Mouse (Mus musculus) C2C12 (cell line): ENCODE data around the gene Gm13723. TPM values are rescaled to one million over a fixed set of nuclear protein-coding genes. Genes with fewer than 3 reads are reported as not detected.

Source experiments
- H3K27me3 ChIP-seq: one replicate; pipeline ENCODE4 v1.6.1; 2011; ENCODE audit not compliant: control insufficient read depth, insufficient read depth, insufficient read length
- H3K36me3 ChIP-seq: one replicate; pipeline ENCODE4 v1.6.1; 2011; ENCODE audit not compliant: control insufficient read depth, insufficient read depth
- H3K4me3 ChIP-seq: one replicate; pipeline ENCODE4 v1.5.1; 2011; ENCODE audit warnings: mild to moderate bottlenecking, control low read depth; ENCODE audit not compliant: poor library complexity, insufficient read depth, severe bottlenecking
- H3K79me2 ChIP-seq: one replicate; pipeline ENCODE4 v1.6.1; 2011; ENCODE audit not compliant: control insufficient read depth, insufficient read depth
- H3K79me3 ChIP-seq: one replicate; pipeline ENCODE4 v1.6.1; 2011; ENCODE audit warnings: low read depth, control low read depth
- H3ac ChIP-seq: one replicate; pipeline ENCODE3; 2011; ENCODE audit warnings: low read depth; ENCODE audit not compliant: control insufficient read depth, insufficient read length
- CEBPB ChIP-seq: IDR thresholded peaks from one replicate; pipeline ENCODE4 v1.6.1; 2011; ENCODE audit warnings: low read depth, mild to moderate bottlenecking, control low read depth, moderate library complexity
- CTCF ChIP-seq: IDR thresholded peaks from one replicate; pipeline ENCODE4 v1.5.1; 2011; ENCODE audit not compliant: control insufficient read depth, insufficient read depth, insufficient read length
- FOSL1 ChIP-seq: IDR thresholded peaks from one replicate; pipeline ENCODE4 v1.8.0; 2011; ENCODE audit warnings: mild to moderate bottlenecking, low read length; ENCODE audit not compliant: poor library complexity, insufficient read depth, severe bottlenecking
- MAX ChIP-seq: IDR thresholded peaks from one replicate; pipeline ENCODE4 v1.6.1; 2011; ENCODE audit warnings: mild to moderate bottlenecking, control low read depth
- MYOD1 ChIP-seq: IDR thresholded peaks from one replicate; pipeline ENCODE4 v1.6.1; 2011; ENCODE audit warnings: low read depth; ENCODE audit not compliant: control insufficient read depth, insufficient read length
- MYOG ChIP-seq: IDR thresholded peaks from one replicate; pipeline ENCODE4 v1.6.1; 2011; ENCODE audit not compliant: control insufficient read depth, insufficient read length; ENCODE audit errors: extremely low read depth
- USF1 ChIP-seq: IDR thresholded peaks from one replicate; pipeline ENCODE4 v1.6.1; 2011; ENCODE audit warnings: low read depth, mild to moderate bottlenecking, control low read depth, moderate library complexity
- long read RNA-seq, 2 experiments: library from polyadenylated mRNA; unstranded; transcript quantifications; one replicate each; pipeline ENCODE4 v2.0.0; 2019 to 2020
- polyA plus RNA-seq: library from polyadenylated mRNA; unstranded; fragments of >200 nt; fragmentation: generic; extraction: Trizol; gene quantifications from one replicate; pipeline ENCODE4 v1.2.1, GENCODE M21; 2012; ENCODE audit warnings: missing spikeins

Gene Gm13723
- polyA plus RNA-seq = not detected
- long read RNA-seq, experiment 1 = 0 reads
- long read RNA-seq, experiment 2 = 0 reads

- Histone ChIP-seq H3ac (no peak within 1 kb of the TSS), H3K36me3 (no peaks in the 10 kb centered on the region), H3K79me2 (no peaks in the 10 kb centered on the region), H3K27me3 (no peaks in the 10 kb centered on the region), H3K79me3 (no peaks in the 10 kb centered on the region), H3K4me3 (no peak within 1 kb of the TSS)
- TF ChIP-seq MYOD1 = no peak
- no peak for TF ChIP-seq USF1
- TF ChIP-seq MAX = no peak
Observed at GRCm38 (mm10) chr2:86874702-86875101, at the start of gene Gm13723. Gene Gm13723 (minus strand): TSS chr2:86874802.

GRCm38 (mm10) chr2:86905647-86906046 is 31.0 kb upstream of the Gm13723 start:
- Histone ChIP-seq H3K27me3 (no peaks in the 10 kb centered on the region), H3K79me3 (no peaks in the 10 kb centered on the region), H3ac (no peak overlapping the region), H3K4me3 (no peak overlapping the region), H3K79me2 (no peaks in the 10 kb centered on the region), H3K36me3 (no peaks in the 10 kb centered on the region)
- TF ChIP-seq MAX (no peak), CTCF (no peak), MYOD1 (no peak), CEBPB (no peak), FOSL1 (no peak), USF1 (no peak), MYOG (no peak)

GRCm38 (mm10) chr2:86892116-86892515 is 17.5 kb upstream of the Gm13723 start, which contains the start of gene Olfr1097:
Gene Olfr1097 (minus strand): TSS chr2:86892216.
- H3K36me3 ChIP-seq = no peaks in the 10 kb centered on the region
- no peaks in the 10 kb centered on the region for H3K79me3 ChIP-seq
- H3K27me3 ChIP-seq = no peaks in the 10 kb centered on the region
- H3ac ChIP-seq = no peak within 1 kb of the TSS
- H3K4me3 ChIP-seq = no peak within 1 kb of the TSS
- no peaks in the 10 kb centered on the region for H3K79me2 ChIP-seq
- no peak for TF ChIP-seq CTCF

GRCm38 (mm10) chr2:86851596-86851995 is 23.0 kb downstream of the Gm13723 start, which contains the start of gene Olfr1095:
Gene Olfr1095 (minus strand): TSS chr2:86851696.
- Histone ChIP-seq H3K27me3 (no peaks in the 10 kb centered on the region), H3ac (no peak within 1 kb of the TSS), H3K36me3 (no peaks in the 10 kb centered on the region), H3K4me3 (no peak within 1 kb of the TSS), H3K79me2 (no peaks in the 10 kb centered on the region), H3K79me3 (no peaks in the 10 kb centered on the region)
- TF ChIP-seq MYOD1 (no peak), USF1 (no peak), CEBPB (no peak), MAX (no peak), CTCF (no peak), FOSL1 (no peak), MYOG (no peak)

- Histone ChIP-seq H3K27me3 (no peaks in the 10 kb centered on the region), H3K79me3 (no peaks in the 10 kb centered on the region), H3K4me3 (no peak within 1 kb of the TSS), H3K79me2 (no peaks in the 10 kb centered on the region), H3ac (no peak within 1 kb of the TSS), H3K36me3 (no peaks in the 10 kb centered on the region)
- TF ChIP-seq CTCF (no peak), MYOG (no peak), MAX (no peak), FOSL1 (no peak), CEBPB (no peak)
Observed at GRCm38 (mm10) chr2:86824363-86824762, 50.2 kb downstream of the Gm13723 start, which contains the start of gene Olfr1094. Gene Olfr1094 (plus strand): TSS chr2:86824663.

Other genes starting within 250 kb of the Gm13723 start
- gene Olfr1084, start 235.1 kb downstream of the Gm13723 start, polyA plus RNA-seq = not detected
- gene Olfr1085, start 212.8 kb downstream of the Gm13723 start, polyA plus RNA-seq = not detected
- gene Olfr1086, start 194.7 kb downstream of the Gm13723 start, polyA plus RNA-seq = not detected
- not detected for gene Olfr1087, start 176.4 kb downstream of the Gm13723 start, polyA plus RNA-seq
- not detected for gene Olfr1089, start 141.1 kb downstream of the Gm13723 start, polyA plus RNA-seq
- gene Olfr1090, start 115.8 kb downstream of the Gm13723 start, polyA plus RNA-seq = not detected
- gene Olfr1093, start 92.3 kb downstream of the Gm13723 start, polyA plus RNA-seq = not detected
- gene Olfr141, start 64.8 kb downstream of the Gm13723 start, polyA plus RNA-seq = not detected
- not detected for gene Olfr1094, start 50.1 kb downstream of the Gm13723 start, polyA plus RNA-seq
- gene Olfr1095, start 23.1 kb downstream of the Gm13723 start, polyA plus RNA-seq = not detected
- not detected for gene Olfr1097, start 17.4 kb upstream of the Gm13723 start, polyA plus RNA-seq
- not detected for gene Olfr1098, start 49.7 kb upstream of the Gm13723 start, polyA plus RNA-seq
- not detected for gene Olfr1099, start 85.9 kb upstream of the Gm13723 start, polyA plus RNA-seq
- gene Olfr1100, start 105.2 kb upstream of the Gm13723 start, polyA plus RNA-seq = not detected
- not detected for gene Olfr1101, start 116.4 kb upstream of the Gm13723 start, polyA plus RNA-seq
- gene Olfr1102, start 123.6 kb upstream of the Gm13723 start, polyA plus RNA-seq = not detected
- not detected for gene Olfr1104, start 152.3 kb upstream of the Gm13723 start, polyA plus RNA-seq
- gene Olfr1105, start 161.7 kb upstream of the Gm13723 start, polyA plus RNA-seq = not detected
- not detected for gene Olfr1106, start 177.5 kb upstream of the Gm13723 start, polyA plus RNA-seq
- not detected for gene Olfr1107, start 201.0 kb upstream of the Gm13723 start, polyA plus RNA-seq
- gene Olfr1109, start 221.2 kb upstream of the Gm13723 start, polyA plus RNA-seq = not detected
- gene Olfr259, start 239.8 kb upstream of the Gm13723 start, polyA plus RNA-seq = not detected